10 mouse cellular contexts compared by ENCODE assay signal in the genomic region with DNA sequence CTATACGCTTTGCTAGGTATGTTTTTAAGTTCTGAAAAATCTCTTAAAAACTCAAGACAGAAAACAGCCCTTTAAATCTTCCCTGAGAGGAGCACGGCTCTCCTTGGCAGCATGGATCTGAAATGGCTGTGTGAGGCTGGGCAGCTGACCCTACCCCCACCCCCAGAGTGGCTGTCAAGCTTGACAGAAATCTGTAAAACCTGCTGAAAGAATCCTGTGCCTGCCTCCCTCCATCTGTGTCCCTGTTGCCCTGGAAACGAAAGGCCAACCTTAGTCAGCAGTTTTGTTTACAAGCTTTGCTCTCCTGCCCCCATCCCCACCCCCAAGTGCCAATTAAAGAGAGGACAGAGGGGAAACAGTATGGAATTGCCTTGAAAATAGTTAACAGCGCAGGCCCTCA. TPM values are rescaled to one million over a fixed set of nuclear protein-coding genes. Genes with fewer than 3 reads are reported as not detected.
DNase-seq lines count a peak whose midpoint lies in the region; ATAC-seq and TF ChIP-seq lines count a peak whose summit lies in the region.
"Had no signal": no experiment of that assay in that cellular context is flagged by ENCODE, and none has a peak within 500 bp of the region (broad histone marks: within the 10 kb centered on the region; RNA-seq: fewer than 3 reads in every experiment).

No protein-coding gene starts in this region.

- no peak for TF ChIP-seq EP300 in lung, postnatal 0 days (IDR thresholded peaks at IDR 0.05)

- H3K9ac ChIP-seq in lung, postnatal 0 days (replicated peaks; ENCODE audit: low read depth): no peak overlapping the region
- peak overlapping the region; percentile 30; the same call in 1 of the 2 replicates for H3K9ac ChIP-seq in forebrain, embryonic 13.5 days

- no peak for ATAC-seq in lung, postnatal 0 days
- ATAC-seq in forebrain, embryonic 13.5 days: peak; percentile 73

- 0 out of 2 replicates have a peak, but pooled peaks cover 6% of the 10 kb centered on the region for H3K36me3 ChIP-seq in lung, postnatal 0 days (ENCODE audit: insufficient read depth, low read length)
- H3K36me3 ChIP-seq in forebrain, embryonic 13.5 days (ENCODE audit: poor library complexity, severe bottlenecking): 0 out of 2 replicates have a peak, but pooled peaks cover 3% of the 10 kb centered on the region

- WGBS in lung, postnatal 0 days: 39% methylated on average over 4 of the region's 4 CpGs
- WGBS in forebrain, embryonic 13.5 days: 19% methylated on average over 4 of the region's 4 CpGs

- peak overlapping the region; percentile 75 for H3K27ac ChIP-seq in lung, postnatal 0 days (ENCODE audit: low read length)
- H3K27ac ChIP-seq in forebrain, embryonic 13.5 days: peak overlapping the region; percentile 65

- intact Hi-C loops in heart, postnatal 14 days (cut with DNase I): no loop called here
- intact Hi-C loops in left cerebral cortex, postnatal 36 days (cut with DNase I): loop anchor here (2.0 to 5.0 kb wide), 2 partner anchors 35 to 102 kb away; a partner anchor contains a TSS

- no peaks in the 10 kb centered on the region for H3K9me3 ChIP-seq in lung, postnatal 0 days (ENCODE audit: low read length)
- no peaks in the 10 kb centered on the region for H3K9me3 ChIP-seq in forebrain, embryonic 13.5 days (replicated peaks)

- peaks cover 22% of the 10 kb centered on the region; the same call in 1 of the 2 replicates for H3K4me1 ChIP-seq in lung, postnatal 0 days (ENCODE audit: insufficient read depth, low read depth, low read length)
- H3K4me1 ChIP-seq in forebrain, embryonic 13.5 days: peaks cover 29% of the 10 kb centered on the region

- no peak overlapping the region for H3K4me3 ChIP-seq in lung, postnatal 0 days (ENCODE audit: low read depth, low read length)
- no peak overlapping the region for H3K4me3 ChIP-seq in forebrain, embryonic 13.5 days
- H3K4me3 ChIP-seq: erythroblast, embryonic 14.5 days had no signal

- DNase-seq in lung, postnatal 0 days (ENCODE audit: low spot score): no peak
- DNase-seq in lung, postnatal 14 days: no peak
- peak; percentile 54 to 74 for DNase-seq in kidney, postnatal 25 days
- DNase-seq in retina, postnatal 1 day: peak; percentile 77
- DNase-seq in adrenal gland, postnatal 10 days: no peak
- DNase-seq in heart, postnatal 14 days: no peak
- DNase-seq in left cerebral cortex, postnatal 36 days (ENCODE audit: low spot score in 2 of 2): no peak

- H3K27me3 ChIP-seq in lung, postnatal 0 days (replicated peaks; ENCODE audit: insufficient read depth, low read length): no peaks in the 10 kb centered on the region
- no peaks in the 10 kb centered on the region for H3K27me3 ChIP-seq in forebrain, embryonic 13.5 days

- no peak for TF ChIP-seq CTCF in lung, postnatal 0 days (IDR thresholded peaks at IDR 0.05)

- no peak overlapping the region for H3K4me2 ChIP-seq in lung, postnatal 0 days (replicated peaks; ENCODE audit: low read depth, low read length)
- H3K4me2 ChIP-seq in forebrain, embryonic 13.5 days: peak overlapping the region; percentile 6; the same call in 1 of the 2 replicates

RNA-seq across cellular contexts. Expression of a gene that starts 47.3 kb away (rescaled TPM):
- polyA plus RNA-seq in lung, postnatal 0 days (2015; fragmentation: Nextera tagmentation; extraction: Ambion mirVana): 0.08 and 0.13 TPM in 2 replicates
- polyA plus RNA-seq in forebrain, embryonic 13.5 days (2015; fragmentation: Nextera tagmentation; extraction: Ambion mirVana): 0.19 TPM in 1 of 2 replicates, not detected in the other
- total RNA-seq in adrenal gland, postnatal 10 days (2021): 10 to 100 TPM; 15.5 to 29.4 TPM
- total RNA-seq in heart, postnatal 14 days (2021): under 1 TPM in 1 of 2 experiments, not detected in 1; 0.29 TPM
- total RNA-seq in left cerebral cortex, postnatal 36 days (2021): not detected
- total RNA-seq: layer of hippocampus, postnatal 36 days had no signal
- polyA plus RNA-seq: erythroblast, embryonic 14.5 days had no signal

Comparison
In these comparisons a context has a peak if more than half of its experiments do, and no peak if none do; other contexts are left out.
1. DNase-seq: peak in kidney, postnatal 25 days (2 of 2) and retina, postnatal 1 day (single experiment); none in lung, postnatal 0 days (single experiment), lung, postnatal 14 days (single experiment), adrenal gland, postnatal 10 days (single experiment), heart, postnatal 14 days (0 of 2) and left cerebral cortex, postnatal 36 days (0 of 2).
2. RNA of a gene that starts 47.3 kb away (total RNA-seq): 15.5 to 29.4 TPM in adrenal gland, postnatal 10 days; 0.29 TPM in heart, postnatal 14 days and not detected in left cerebral cortex, postnatal 36 days; every median in the first group is over 10 times any median in the second.